ENCODE assay signal across 10 mouse cellular contexts in the genomic region with DNA sequence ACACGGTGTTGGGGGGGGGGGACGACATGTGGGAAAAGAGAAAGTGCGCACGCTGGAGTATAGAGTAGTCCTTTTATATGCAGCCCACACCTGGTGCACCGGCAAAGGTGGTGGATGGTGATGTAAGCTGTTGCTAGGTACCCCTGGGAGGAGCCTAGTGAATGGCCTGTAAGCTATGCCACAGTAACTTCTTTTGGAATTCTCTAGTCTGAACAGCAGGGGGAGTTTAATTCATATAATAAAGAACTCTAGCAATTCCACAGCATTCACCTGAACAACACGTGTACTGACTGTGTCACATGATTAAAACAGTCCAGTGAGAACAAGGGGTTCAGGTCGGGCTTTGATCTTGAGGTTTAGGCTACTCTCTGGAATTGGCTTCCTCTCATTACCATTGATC. TPM values are rescaled to one million over a fixed set of nuclear protein-coding genes. Genes with fewer than 3 reads are reported as not detected.
DNase-seq lines count a peak whose midpoint lies in the region; ATAC-seq and TF ChIP-seq lines count a peak whose summit lies in the region.
"Had no signal": no experiment of that assay in that cellular context is flagged by ENCODE, and none has a peak within 500 bp of the region (broad histone marks: within the 10 kb centered on the region; RNA-seq: fewer than 3 reads in every experiment).

No protein-coding gene starts in this region.

- no peak overlapping the region for H3K27ac ChIP-seq in liver, embryonic 11.5 days (ENCODE audit: low read depth, low read length)
- H3K27ac ChIP-seq in liver, embryonic 12.5 days = no peak overlapping the region
- no peak overlapping the region for H3K27ac ChIP-seq in kidney, postnatal 0 days
- H3K27ac ChIP-seq in midbrain, postnatal 0 days (ENCODE audit: low read depth, low read length) = no peak overlapping the region
- H3K27ac ChIP-seq: embryonic facial prominence, embryonic 12.5 days; neural tube, embryonic 13.5 days had no signal

- H3K9me3 ChIP-seq in liver, embryonic 11.5 days (ENCODE audit: control insufficient read depth, low read length) = no peaks in the 10 kb centered on the region
- no peaks in the 10 kb centered on the region for H3K9me3 ChIP-seq in liver, embryonic 12.5 days (replicated peaks)
- no peaks in the 10 kb centered on the region for H3K9me3 ChIP-seq in kidney, postnatal 0 days (replicated peaks; ENCODE audit: low read length)
- H3K9me3 ChIP-seq in midbrain, postnatal 0 days (ENCODE audit: low read length) = no peaks in the 10 kb centered on the region

- no peak overlapping the region for H3K4me2 ChIP-seq in liver, embryonic 11.5 days
- H3K4me2 ChIP-seq in liver, embryonic 12.5 days = no peak overlapping the region
- no peak overlapping the region for H3K4me2 ChIP-seq in kidney, postnatal 0 days (ENCODE audit: low read length)
- no peak overlapping the region for H3K4me2 ChIP-seq in midbrain, postnatal 0 days (ENCODE audit: low read depth, low read length, poor library complexity, severe bottlenecking)
- H3K4me2 ChIP-seq: embryonic facial prominence, embryonic 12.5 days; neural tube, embryonic 13.5 days had no signal

- DNase-seq in liver, embryonic 11.5 days (ENCODE audit: low spot score) = no peak
- DNase-seq in brain, adult 2 months (ENCODE audit: low read depth, low spot score) = peak; percentile 53
- peak; percentile 89 for DNase-seq in kidney, postnatal 0 days (ENCODE audit: low spot score)
- peak; percentile 44 for DNase-seq in midbrain, postnatal 0 days (ENCODE audit: low spot score)
- DNase-seq in testis, postnatal 14 days (ENCODE audit: low spot score) = no peak
- no peak for DNase-seq in gastrocnemius, postnatal 4 days (ENCODE audit: low spot score in 2 of 2)
- no peak for DNase-seq in heart, postnatal 25 days (ENCODE audit: low spot score)

- TF ChIP-seq CTCF in kidney, postnatal 0 days (IDR thresholded peaks at IDR 0.05; ENCODE audit: low read depth) = peak; percentile 66
- TF ChIP-seq CTCF in midbrain, postnatal 0 days (IDR thresholded peaks at IDR 0.05) = peak; percentile 52

- 31% methylated on average over 6 of the region's 7 CpGs for WGBS in liver, embryonic 11.5 days
- 24% methylated on average over 6 of the region's 7 CpGs for WGBS in liver, embryonic 12.5 days (ENCODE audit: insufficient replicate concordance)
- 27% methylated on average over 7 of the region's 7 CpGs for WGBS in kidney, postnatal 0 days
- WGBS in midbrain, postnatal 0 days = 23% methylated on average over 5 of the region's 7 CpGs

- H3K9ac ChIP-seq in liver, embryonic 11.5 days (ENCODE audit: low read depth, low read length) = no peak overlapping the region
- H3K9ac ChIP-seq in liver, embryonic 12.5 days = no peak overlapping the region
- no peak overlapping the region for H3K9ac ChIP-seq in kidney, postnatal 0 days (ENCODE audit: low read depth, low read length)
- no peak overlapping the region for H3K9ac ChIP-seq in midbrain, postnatal 0 days (replicated peaks; ENCODE audit: low read length, poor library complexity, severe bottlenecking)
- H3K9ac ChIP-seq: embryonic facial prominence, embryonic 12.5 days; neural tube, embryonic 13.5 days had no signal

- intact Hi-C loops in heart, postnatal 25 days (cut with DNase I) = loop anchor here (1.0 kb wide), 1 partner anchor 148 kb away; no protein-coding TSS in a partner anchor

- no peaks in the 10 kb centered on the region for H3K27me3 ChIP-seq in liver, embryonic 11.5 days (replicated peaks; ENCODE audit: control insufficient read depth, insufficient read depth, low read length)
- no peaks in the 10 kb centered on the region for H3K27me3 ChIP-seq in liver, embryonic 12.5 days (replicated peaks)
- H3K27me3 ChIP-seq in kidney, postnatal 0 days (ENCODE audit: insufficient read depth, low read length) = no peaks in the 10 kb centered on the region
- no peaks in the 10 kb centered on the region for H3K27me3 ChIP-seq in midbrain, postnatal 0 days (ENCODE audit: insufficient read depth, low read length)
- H3K27me3 ChIP-seq: embryonic facial prominence, embryonic 12.5 days; neural tube, embryonic 13.5 days had no signal

- no peak overlapping the region for H3K4me3 ChIP-seq in liver, embryonic 11.5 days (ENCODE audit: low read depth, low read length)
- no peak overlapping the region for H3K4me3 ChIP-seq in liver, embryonic 12.5 days
- no peak overlapping the region for H3K4me3 ChIP-seq in kidney, postnatal 0 days (replicated peaks; ENCODE audit: low read depth, low read length)
- H3K4me3 ChIP-seq in midbrain, postnatal 0 days (ENCODE audit: low read depth, low read length) = no peak overlapping the region
- H3K4me3 ChIP-seq: embryonic facial prominence, embryonic 12.5 days; neural tube, embryonic 13.5 days had no signal

- H3K4me1 ChIP-seq in liver, embryonic 11.5 days (replicated peaks; ENCODE audit: control insufficient read depth, insufficient read depth, low read length) = no peaks in the 10 kb centered on the region
- no peaks in the 10 kb centered on the region for H3K4me1 ChIP-seq in liver, embryonic 12.5 days
- H3K4me1 ChIP-seq in kidney, postnatal 0 days (replicated peaks; ENCODE audit: insufficient read depth, low read length) = no peaks in the 10 kb centered on the region
- H3K4me1 ChIP-seq in midbrain, postnatal 0 days (ENCODE audit: insufficient read depth, low read length) = no peaks in the 10 kb centered on the region
- H3K4me1 ChIP-seq: embryonic facial prominence, embryonic 12.5 days; neural tube, embryonic 13.5 days had no signal

- no peaks in the 10 kb centered on the region for H3K36me3 ChIP-seq in liver, embryonic 11.5 days (ENCODE audit: control insufficient read depth, insufficient read depth, low read length)
- no peaks in the 10 kb centered on the region for H3K36me3 ChIP-seq in liver, embryonic 12.5 days
- H3K36me3 ChIP-seq in kidney, postnatal 0 days (ENCODE audit: insufficient read depth, low read length) = no peaks in the 10 kb centered on the region
- no peaks in the 10 kb centered on the region for H3K36me3 ChIP-seq in midbrain, postnatal 0 days (ENCODE audit: insufficient read depth, low read length)
- H3K36me3 ChIP-seq: embryonic facial prominence, embryonic 12.5 days; neural tube, embryonic 13.5 days had no signal

- ATAC-seq in liver, embryonic 11.5 days (replicated peaks; ENCODE audit: low FRiP score) = peak; percentile 31; the same call in 1 of the 2 replicates
- no peak; the same call in 1 of the 2 replicates for ATAC-seq in liver, embryonic 12.5 days
- ATAC-seq in kidney, postnatal 0 days (replicated peaks; ENCODE audit: low FRiP score, low read depth) = peak; percentile 77
- 0 out of 2 replicates have a peak, but pooled peaks have one; percentile 10 for ATAC-seq in midbrain, postnatal 0 days (ENCODE audit: low FRiP score)

RNA-seq across cellular contexts. Expression of gene Zfp280d, which starts 14.3 kb away (rescaled TPM):
- 33.5 and 36.0 TPM in 2 replicates for polyA plus RNA-seq in liver, embryonic 11.5 days (2014; fragmentation: Nextera tagmentation; extraction: Ambion mirVana)
- polyA plus RNA-seq in liver, embryonic 12.5 days (2016; fragmentation: Nextera tagmentation; extraction: Ambion mirVana) = 23.1 and 23.4 TPM in 2 replicates
- 25.3 TPM in 2 replicates for polyA plus RNA-seq in kidney, postnatal 0 days (2015; fragmentation: Nextera tagmentation; extraction: Ambion mirVana)
- total RNA-seq in midbrain, postnatal 0 days (2014; rRNA removed) = 40.2 and 61.8 TPM in 2 replicates
- polyA plus RNA-seq in midbrain, postnatal 0 days (2015; fragmentation: Nextera tagmentation; extraction: Ambion mirVana) = 20.4 and 24.4 TPM in 2 replicates
- 10 to 100 TPM; 40.9 to 45.7 TPM for total RNA-seq in gastrocnemius, postnatal 4 days (2021)
- total RNA-seq in heart, postnatal 25 days (2021) = 10 to 100 TPM; 17.9 to 20.8 TPM

Comparison
In these comparisons a context has a peak if more than half of its experiments do, and no peak if none do; other contexts are left out.
1. DNase-seq: peak in brain, adult 2 months (single experiment), kidney, postnatal 0 days (single experiment) and midbrain, postnatal 0 days (single experiment); none in liver, embryonic 11.5 days (single experiment), testis, postnatal 14 days (single experiment), gastrocnemius, postnatal 4 days (0 of 2) and heart, postnatal 25 days (single experiment).